Mouse (Mus musculus) testis, postnatal 10 days (tissue): ENCODE data around the gene BC035044.
"Not testable (repeated sequence)": the region's sequence is repeated elsewhere in the genome, so short reads cannot be mapped to it uniquely, and the experiment has no call there.

Experiments
- DNase-seq: peaks from one replicate; pipeline ENCODE4 v3.0.0; 2021; ENCODE audit warnings: low spot score

Gene BC035044

DNA sequence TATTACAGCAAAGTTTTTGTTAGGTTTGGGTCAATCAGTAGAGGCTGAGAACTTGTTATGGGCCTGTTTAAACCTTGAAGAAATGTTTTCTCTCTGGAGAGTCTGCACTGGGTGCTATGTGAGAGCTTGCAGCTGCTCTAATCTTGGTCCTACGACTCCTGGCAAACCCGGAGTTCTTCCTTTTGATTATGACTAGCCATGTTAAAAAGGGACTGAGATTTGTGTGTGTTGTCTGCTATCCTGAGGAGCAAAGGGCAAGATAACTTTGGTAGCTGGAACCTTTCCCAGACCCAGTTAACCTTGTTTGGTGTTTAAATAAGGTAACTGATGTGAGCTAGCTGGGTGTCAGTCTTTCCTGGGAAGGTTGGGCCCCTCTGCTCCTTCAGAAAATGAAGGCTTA lies 40.3 kb downstream of the BC035044 start:
- no peak for DNase-seq

GRCm38 (mm10) chr6:128849902-128850301 lies 41.0 kb downstream of the BC035044 start:
- DNase-seq: peak; percentile 62

DNA sequence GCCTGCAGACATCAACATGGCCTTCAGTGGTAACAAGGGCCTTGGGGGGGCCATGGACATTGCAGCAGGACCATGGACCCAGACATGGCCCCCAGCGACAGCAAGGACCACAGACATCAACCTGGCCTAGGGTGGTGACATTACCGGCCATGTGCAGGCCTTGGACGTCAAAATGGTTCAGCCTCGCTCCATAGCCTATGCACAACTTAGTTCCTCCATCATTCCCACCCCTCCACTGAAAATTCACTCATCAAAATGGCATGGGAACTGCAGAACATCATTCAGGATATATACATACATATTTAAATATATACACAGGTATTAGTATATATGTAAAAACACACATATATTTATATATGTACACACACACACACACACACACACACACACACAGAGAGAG lies 43.5 kb downstream of the BC035044 start:
- no peak for DNase-seq

DNA sequence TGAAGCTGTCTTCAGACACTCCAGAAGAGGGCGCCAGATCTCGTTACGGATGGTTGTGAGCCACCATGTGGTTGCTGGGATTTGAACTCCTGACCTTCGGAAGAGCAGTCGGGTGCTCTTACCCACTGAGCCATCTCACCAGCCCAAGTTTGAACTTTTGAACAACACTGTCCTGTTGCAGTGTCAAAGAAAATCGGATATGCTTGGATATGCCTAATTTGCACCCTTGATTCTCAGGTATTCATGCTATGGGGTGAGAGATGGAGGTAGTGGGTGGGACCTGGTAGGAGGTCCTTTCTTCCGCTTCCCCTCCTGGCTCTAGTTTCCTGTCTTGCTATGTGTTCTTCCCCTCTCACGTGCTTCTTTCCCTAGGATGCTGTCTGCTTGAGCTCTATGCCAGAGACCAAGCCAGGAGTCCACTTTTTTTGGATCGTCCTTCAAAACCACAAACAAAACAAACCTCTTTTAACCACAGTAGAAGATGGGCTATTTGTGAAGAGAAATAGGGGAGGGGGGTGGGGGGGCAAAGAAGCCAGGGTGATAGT lies 44.9 kb downstream of the BC035044 start:
- no peak for DNase-seq

GRCm38 (mm10) chr6:128845319-128845979 lies 45.5 kb downstream of the BC035044 start:
- peak; percentile 92 for DNase-seq

- DNase-seq: no peak
Observed at GRCm38 (mm10) chr6:128844586-128845080, 46.3 kb downstream of the BC035044 start.

GRCm38 (mm10) chr6:128844131-128844530 lies 46.8 kb downstream of the BC035044 start:
- peak; percentile 58 for DNase-seq

DNA sequence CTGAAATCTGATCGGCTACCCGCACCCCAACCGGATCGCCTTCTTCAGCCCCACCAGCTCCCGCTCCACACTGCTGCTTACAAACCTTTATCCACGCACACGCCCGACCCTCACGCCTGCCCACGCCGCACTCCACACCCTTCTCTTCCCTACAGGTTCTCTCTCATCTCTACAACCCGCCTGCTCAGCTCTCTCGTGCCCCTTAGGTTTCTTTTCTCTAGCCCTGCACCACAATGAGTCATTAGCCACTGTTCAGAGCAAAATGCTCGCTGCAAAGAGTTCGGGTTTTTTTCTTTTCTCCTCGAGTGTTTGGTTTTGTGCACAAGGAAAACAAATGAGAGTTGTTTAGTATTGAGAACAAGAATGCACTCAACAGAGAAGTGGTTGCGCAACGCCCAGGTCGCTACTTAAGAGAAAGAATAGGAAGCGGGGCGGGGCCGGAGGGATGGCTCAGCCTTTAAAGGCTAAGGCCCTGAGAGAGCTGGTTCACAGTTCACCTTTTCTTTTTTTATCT lies 47.4 kb downstream of the BC035044 start:
- DNase-seq: peak; percentile 75

DNA sequence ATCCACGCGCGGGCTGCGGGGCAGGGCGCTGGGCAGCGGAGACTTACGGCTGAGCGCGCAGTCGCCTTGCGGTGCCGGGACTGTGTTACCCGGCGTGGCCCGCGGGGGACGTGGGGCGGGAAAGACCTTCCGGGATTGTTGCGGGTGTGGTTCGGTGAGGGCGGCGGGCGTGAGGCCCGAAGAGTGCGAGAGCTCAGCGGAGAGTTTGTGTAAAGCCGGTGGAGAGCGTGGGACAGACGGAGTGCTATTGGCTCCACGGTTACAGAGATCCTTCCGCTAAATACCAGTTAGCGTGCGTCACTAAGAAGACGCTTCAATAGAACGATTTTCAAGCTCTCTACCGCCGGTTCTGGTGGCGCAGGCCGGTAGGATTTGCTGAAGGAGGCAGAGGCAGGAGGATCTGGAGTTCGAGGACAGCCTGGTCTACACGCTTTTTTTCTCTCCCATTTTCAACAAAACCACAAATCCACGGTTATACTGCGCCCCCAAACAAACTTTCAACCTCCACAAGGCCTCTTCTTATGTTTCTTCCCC lies 47.9 kb downstream of the BC035044 start:
- peak; percentile 88 for DNase-seq

GRCm38 (mm10) chr6:128842356-128842944 lies 48.5 kb downstream of the BC035044 start:
- no peak for DNase-seq

DNA sequence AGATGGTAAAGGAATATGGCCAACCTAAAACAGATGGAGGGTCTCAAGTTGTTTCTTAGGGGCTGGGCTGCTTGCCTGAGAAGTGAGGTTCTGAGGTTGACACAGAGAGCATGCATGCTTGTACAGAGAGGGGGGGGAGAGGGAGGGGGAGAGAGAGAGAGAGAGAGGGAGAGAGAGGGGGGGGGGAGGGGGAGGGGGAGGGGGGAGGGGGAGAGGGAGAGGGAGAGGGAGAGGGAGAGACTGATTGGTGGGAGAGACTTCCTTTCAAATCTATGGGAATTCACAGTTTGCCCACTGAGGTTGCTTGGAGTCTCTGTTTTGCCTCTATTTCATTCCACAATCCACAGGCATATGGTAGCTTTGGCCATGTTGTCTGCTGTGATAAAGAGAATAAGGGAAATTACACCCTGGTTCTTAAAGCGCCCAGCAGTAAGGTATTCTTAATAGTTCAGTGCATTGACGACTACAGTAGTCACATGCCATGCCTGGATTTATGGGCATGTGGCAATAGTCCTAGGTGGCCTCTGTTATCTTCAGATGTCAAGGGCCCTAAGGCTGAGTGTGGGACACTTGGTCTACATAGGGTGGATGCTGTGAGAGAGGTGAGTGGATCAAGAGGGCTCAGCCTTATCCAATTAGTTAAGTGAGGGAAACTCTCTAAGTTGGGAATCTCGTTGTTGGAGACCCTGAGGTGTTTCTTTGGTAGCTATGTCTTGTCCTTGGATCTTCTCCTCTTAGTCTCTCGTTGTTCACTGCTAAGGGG lies 49.4 kb downstream of the BC035044 start:
- no peak for DNase-seq

DNA sequence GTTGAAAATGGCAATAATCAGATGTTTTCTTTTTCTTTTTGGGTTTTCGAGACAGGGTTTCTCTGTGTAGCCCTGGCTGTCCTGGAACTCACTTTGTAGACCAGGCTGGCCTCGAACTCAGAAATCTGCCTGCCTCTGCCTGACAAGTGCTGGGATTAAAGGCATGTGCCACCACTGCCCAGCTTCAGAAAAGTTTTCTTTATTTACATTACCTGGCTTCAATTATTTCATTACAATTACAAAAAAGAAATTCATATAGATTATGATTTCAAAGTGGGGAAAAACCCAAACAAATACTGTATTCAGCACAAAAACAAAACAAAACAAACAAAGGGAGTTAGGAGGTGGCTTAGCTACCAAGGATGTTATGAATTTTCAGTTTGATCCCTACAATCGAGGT lies 50.3 kb downstream of the BC035044 start:
- DNase-seq: not testable (repeated sequence)

DNA sequence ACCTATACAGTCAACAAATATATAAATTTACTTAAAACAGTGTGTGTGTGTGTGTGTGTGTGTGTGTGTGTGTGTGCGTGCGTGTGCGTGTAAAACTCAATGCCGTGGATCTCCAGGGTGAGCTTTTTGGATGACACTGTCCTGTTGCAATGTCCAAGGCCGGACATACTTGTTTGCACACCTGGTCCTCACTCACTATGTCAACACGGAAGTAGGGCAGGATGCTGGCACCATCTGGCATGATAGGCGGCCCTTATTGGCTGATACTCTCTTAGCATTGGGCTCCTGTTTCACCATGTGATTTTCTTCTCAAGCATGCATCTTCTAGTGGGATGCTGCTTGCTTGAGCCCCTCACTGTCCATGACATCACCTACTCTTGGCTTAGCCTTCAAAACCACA lies 51.0 kb downstream of the BC035044 start:
- DNase-seq: no peak

DNA sequence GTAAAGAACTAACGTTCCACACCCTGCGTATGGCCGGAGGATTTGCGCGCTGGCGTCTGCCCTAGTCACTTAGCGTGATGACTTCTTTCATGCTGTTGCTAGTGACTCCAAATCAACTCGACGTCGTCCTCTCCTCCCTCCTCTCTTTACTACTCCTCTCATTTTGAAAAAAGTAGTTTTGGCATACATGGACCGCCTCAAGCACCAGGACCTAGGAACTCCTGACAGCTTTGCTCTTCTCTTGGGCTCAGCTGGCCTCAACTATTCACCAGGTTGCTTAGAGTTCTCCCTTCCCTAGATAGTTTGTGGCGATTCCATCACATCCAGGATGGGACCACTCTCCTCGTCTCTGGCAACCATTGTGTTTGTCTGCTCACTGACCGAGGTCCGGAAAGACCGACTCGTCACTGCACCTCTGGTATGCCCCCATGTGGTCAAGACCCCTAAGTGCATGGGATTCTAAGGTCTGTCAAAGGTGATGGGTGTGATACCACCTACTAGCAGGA lies 51.6 kb downstream of the BC035044 start:
- DNase-seq: peak; percentile 86

- peak; percentile 88 for DNase-seq
Observed at GRCm38 (mm10) chr6:128838342-128839265, 52.3 kb downstream of the BC035044 start.

- peak; percentile 42 for DNase-seq
Observed at GRCm38 (mm10) chr6:128837454-128838341, 53.2 kb downstream of the BC035044 start.

- DNase-seq: no peak
Observed at GRCm38 (mm10) chr6:128836955-128837334, 54.0 kb downstream of the BC035044 start.

- DNase-seq: no peak
Observed at GRCm38 (mm10) chr6:128836191-128836954, 54.6 kb downstream of the BC035044 start.

DNA sequence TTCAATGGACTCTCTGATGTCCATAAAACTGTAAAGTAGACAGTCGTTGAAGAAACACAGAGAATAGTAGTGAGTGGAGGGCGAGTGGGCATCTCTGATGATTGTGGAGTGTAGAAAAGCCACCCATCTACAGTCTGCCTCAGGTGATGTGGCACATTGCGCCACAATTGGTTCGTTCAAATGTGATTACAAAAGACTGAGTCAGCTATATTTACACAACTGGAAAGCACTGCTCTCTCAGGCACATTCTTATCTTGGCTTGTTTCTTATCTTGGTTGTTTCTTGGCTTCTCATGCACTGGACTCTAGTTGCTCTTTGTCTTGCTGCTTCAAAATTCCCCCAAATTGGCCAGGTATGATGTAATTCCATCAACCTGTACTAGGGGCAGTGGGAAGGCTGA lies 55.4 kb downstream of the BC035044 start:
- no peak for DNase-seq
